Mouse (Mus musculus): Measurements from ENCODE around the gene Ppp1cb. TPM values are rescaled to one million over a fixed set of nuclear protein-coding genes. Genes with fewer than 3 reads are reported as not detected.

Ppp1cb gene
- polyA plus RNA-seq (2014; fragmentation: Nextera tagmentation; extraction: Ambion mirVana), result 236 and 242 TPM in 2 replicates

- 3% methylated on average over 38 of the region's 54 CpGs for WGBS
- no peaks in the 10 kb centered on the region for H3K36me3 ChIP-seq (ENCODE audit: control insufficient read depth, insufficient read depth, low read length)
- H3K27ac ChIP-seq (ENCODE audit: low read depth, low read length), result peak within 1 kb of the TSS; percentile 99
- H3K9me3 ChIP-seq (ENCODE audit: control insufficient read depth, low read length), result no peaks in the 10 kb centered on the region
- H3K27me3 ChIP-seq (ENCODE audit: control insufficient read depth, insufficient read depth, low read length), result no peaks in the 10 kb centered on the region
- DNase-seq (ENCODE audit: low spot score) (peak; percentile 100), ATAC-seq (ENCODE audit: insufficient read depth, low FRiP score, low TSS enrichment) (peak; percentile 98)
- peak within 1 kb of the TSS; percentile 64 for H3K4me2 ChIP-seq (ENCODE audit: low read depth)
- H3K9ac ChIP-seq (ENCODE audit: low read length), result peak within 1 kb of the TSS; percentile 98
- peaks cover 3% of the 10 kb centered on the region; the same call in 1 of the 2 replicates for H3K4me1 ChIP-seq (ENCODE audit: control insufficient read depth, insufficient read depth, low read length)
- H3K4me3 ChIP-seq (ENCODE audit: low read depth, low read length), result peak within 1 kb of the TSS; percentile 97
Observed at GRCm38 (mm10) chr5:32458408-32459143, at the start of gene Ppp1cb. TSS of gene Ppp1cb (plus strand) at chr5:32458843.

GRCm38 (mm10) chr5:32409747-32410146 is 48.9 kb upstream of the Ppp1cb start:
- no peaks in the 10 kb centered on the region for H3K27me3 ChIP-seq (ENCODE audit: control insufficient read depth, insufficient read depth, low read length)
- no peak overlapping the region for H3K4me2 ChIP-seq (ENCODE audit: low read depth)
- H3K9ac ChIP-seq (ENCODE audit: low read length), result no peak overlapping the region
- H3K9me3 ChIP-seq (ENCODE audit: control insufficient read depth, low read length), result no peaks in the 10 kb centered on the region
- no peak overlapping the region for H3K27ac ChIP-seq (ENCODE audit: low read depth, low read length)
- ATAC-seq (ENCODE audit: insufficient read depth, low FRiP score, low TSS enrichment) (no peak), DNase-seq (ENCODE audit: low spot score) (no peak)
- no peak overlapping the region for H3K4me3 ChIP-seq (ENCODE audit: low read depth, low read length)
- WGBS, result 99% methylated on average over 2 of the region's 2 CpGs
- no peaks in the 10 kb centered on the region for H3K36me3 ChIP-seq (ENCODE audit: control insufficient read depth, insufficient read depth, low read length)
- H3K4me1 ChIP-seq (ENCODE audit: control insufficient read depth, insufficient read depth, low read length), result 0 out of 2 replicates have a peak, but pooled peaks cover 4% of the 10 kb centered on the region

DNA sequence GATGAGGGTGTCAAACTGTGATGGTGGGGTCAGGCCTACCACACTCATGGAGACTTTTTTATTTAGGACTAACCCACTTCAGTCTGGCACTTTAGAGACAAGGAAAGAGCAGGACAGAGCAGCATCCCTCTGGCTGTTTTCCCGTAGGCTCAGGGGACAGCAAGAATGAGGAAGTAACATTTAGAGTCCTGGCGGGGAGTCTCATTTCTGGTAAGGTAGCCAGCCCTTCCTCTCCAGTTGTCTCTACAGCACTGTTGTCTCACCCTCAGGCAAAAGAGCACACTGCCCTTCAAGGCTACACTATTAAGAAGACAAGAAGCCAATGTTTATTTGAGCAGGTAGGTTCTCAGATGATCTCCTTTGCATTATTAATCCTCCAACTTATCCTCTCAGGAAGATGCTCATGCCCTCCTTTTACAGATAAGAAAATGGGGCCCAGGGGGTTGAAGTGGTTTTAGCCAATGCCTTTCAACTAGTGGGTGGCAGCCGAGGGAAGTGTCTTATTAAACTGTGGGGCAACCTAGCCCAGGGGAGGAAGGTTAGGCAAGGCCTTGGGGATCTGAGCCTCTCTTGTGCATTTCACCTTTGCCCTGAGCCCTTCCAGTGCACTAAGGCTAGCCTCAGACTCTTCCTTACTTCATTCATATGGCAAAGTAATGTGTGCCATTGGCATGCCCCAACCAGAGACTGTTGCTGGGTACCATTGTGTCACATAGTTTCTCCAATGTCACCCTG is 47.5 kb upstream of the Ppp1cb start:
- no peak overlapping the region for H3K27ac ChIP-seq (ENCODE audit: low read depth, low read length)
- no peak overlapping the region for H3K9ac ChIP-seq (ENCODE audit: low read length)
- no peaks in the 10 kb centered on the region for H3K36me3 ChIP-seq (ENCODE audit: control insufficient read depth, insufficient read depth, low read length)
- H3K27me3 ChIP-seq (ENCODE audit: control insufficient read depth, insufficient read depth, low read length), result no peaks in the 10 kb centered on the region
- H3K9me3 ChIP-seq (ENCODE audit: control insufficient read depth, low read length), result no peaks in the 10 kb centered on the region
- WGBS, result 82% methylated on average over 3 of the region's 3 CpGs
- no peaks in the 10 kb centered on the region for H3K4me1 ChIP-seq (ENCODE audit: control insufficient read depth, insufficient read depth, low read length)
- DNase-seq (ENCODE audit: low spot score), result no peak
- no peak overlapping the region for H3K4me3 ChIP-seq (ENCODE audit: low read depth, low read length)
- no peak overlapping the region for H3K4me2 ChIP-seq (ENCODE audit: low read depth)
- ATAC-seq (ENCODE audit: insufficient read depth, low FRiP score, low TSS enrichment), result no peak

DNA sequence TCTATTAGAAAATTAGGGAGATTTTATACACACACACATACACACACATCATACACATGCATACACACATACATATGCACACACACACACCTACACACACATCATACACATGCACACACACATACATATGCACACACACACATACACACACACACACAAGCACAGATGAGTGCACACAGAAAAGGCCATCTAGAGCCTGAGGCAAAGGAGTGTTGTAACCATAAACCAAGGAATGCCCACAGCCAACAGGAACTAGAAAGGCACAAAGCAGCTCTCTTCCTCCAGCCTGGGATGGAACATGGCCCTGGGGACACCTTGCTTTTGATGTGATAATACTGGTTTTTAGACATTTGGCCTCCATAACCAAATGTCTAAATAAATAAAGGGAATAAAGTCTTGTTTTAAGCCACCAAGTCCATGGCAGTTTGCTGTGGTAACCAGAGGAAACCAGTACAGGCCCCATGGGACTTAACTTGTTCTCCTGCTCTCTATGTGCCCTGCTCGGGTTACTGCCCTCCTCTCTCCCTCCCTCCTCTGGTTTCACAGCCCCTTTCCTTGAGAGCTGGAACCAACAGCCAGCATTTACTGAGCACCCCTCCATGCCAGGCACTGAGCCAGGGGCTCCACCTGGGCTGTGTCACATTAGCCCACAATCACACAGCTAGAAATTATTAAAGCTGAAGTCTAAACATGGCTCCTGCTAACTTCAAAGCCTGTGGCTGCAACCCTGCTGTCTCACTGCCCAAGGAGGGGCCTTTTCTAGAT is 46.3 kb upstream of the Ppp1cb start:
- WGBS, result 22% methylated on average over 1 of the region's 1 CpGs
- H3K27ac ChIP-seq (ENCODE audit: low read depth, low read length), result no peak overlapping the region
- DNase-seq (ENCODE audit: low spot score), result peak; percentile 32

GRCm38 (mm10) chr5:32413083-32413482 is 45.6 kb upstream of the Ppp1cb start:
- DNase-seq (ENCODE audit: low spot score) (no peak), ATAC-seq (ENCODE audit: insufficient read depth, low FRiP score, low TSS enrichment) (no peak)
- Histone ChIP-seq H3K4me1 (ENCODE audit: control insufficient read depth, insufficient read depth, low read length) (no peaks in the 10 kb centered on the region), H3K36me3 (ENCODE audit: control insufficient read depth, insufficient read depth, low read length) (no peaks in the 10 kb centered on the region), H3K9me3 (ENCODE audit: control insufficient read depth, low read length) (no peaks in the 10 kb centered on the region), H3K4me3 (ENCODE audit: low read depth, low read length) (no peak overlapping the region), H3K27ac (ENCODE audit: low read depth, low read length) (no peak overlapping the region), H3K9ac (ENCODE audit: low read length) (no peak overlapping the region), H3K4me2 (ENCODE audit: low read depth) (no peak overlapping the region), H3K27me3 (ENCODE audit: control insufficient read depth, insufficient read depth, low read length) (no peaks in the 10 kb centered on the region)
- 48% methylated on average over 2 of the region's 2 CpGs for whole genome bisulfite sequencing

More for the DNA sequence above, 46.3 kb upstream of the Ppp1cb start:
- no peaks in the 10 kb centered on the region for H3K27me3 ChIP-seq (ENCODE audit: control insufficient read depth, insufficient read depth, low read length)
- H3K36me3 ChIP-seq (ENCODE audit: control insufficient read depth, insufficient read depth, low read length), result no peaks in the 10 kb centered on the region
- H3K4me2 ChIP-seq (ENCODE audit: low read depth), result no peak overlapping the region
- no peak overlapping the region for H3K4me3 ChIP-seq (ENCODE audit: low read depth, low read length)
- no peak for ATAC-seq (ENCODE audit: insufficient read depth, low FRiP score, low TSS enrichment)
- H3K9ac ChIP-seq (ENCODE audit: low read length), result no peak overlapping the region
- H3K9me3 ChIP-seq (ENCODE audit: control insufficient read depth, low read length), result no peaks in the 10 kb centered on the region
- no peaks in the 10 kb centered on the region for H3K4me1 ChIP-seq (ENCODE audit: control insufficient read depth, insufficient read depth, low read length)

- Histone ChIP-seq H3K4me2 (ENCODE audit: low read depth) (no peak overlapping the region), H3K4me3 (ENCODE audit: low read depth, low read length) (no peak overlapping the region), H3K4me1 (ENCODE audit: control insufficient read depth, insufficient read depth, low read length) (no peaks in the 10 kb centered on the region), H3K36me3 (ENCODE audit: control insufficient read depth, insufficient read depth, low read length) (no peaks in the 10 kb centered on the region), H3K27ac (ENCODE audit: low read depth, low read length) (no peak overlapping the region), H3K27me3 (ENCODE audit: control insufficient read depth, insufficient read depth, low read length) (no peaks in the 10 kb centered on the region), H3K9me3 (ENCODE audit: control insufficient read depth, low read length) (no peaks in the 10 kb centered on the region), H3K9ac (ENCODE audit: low read length) (no peak overlapping the region)
- 58% methylated on average over 2 of the region's 2 CpGs for WGBS
- no peak for ATAC-seq (ENCODE audit: insufficient read depth, low FRiP score, low TSS enrichment)
- DNase-seq (ENCODE audit: low spot score), result no peak
Observed at GRCm38 (mm10) chr5:32413569-32413968, 45.1 kb upstream of the Ppp1cb start.

GRCm38 (mm10) chr5:32414461-32414985 is 44.1 kb upstream of the Ppp1cb start:
- Histone ChIP-seq H3K36me3 (ENCODE audit: control insufficient read depth, insufficient read depth, low read length) (no peaks in the 10 kb centered on the region), H3K27me3 (ENCODE audit: control insufficient read depth, insufficient read depth, low read length) (no peaks in the 10 kb centered on the region), H3K4me3 (ENCODE audit: low read depth, low read length) (no peak overlapping the region), H3K4me1 (ENCODE audit: control insufficient read depth, insufficient read depth, low read length) (no peaks in the 10 kb centered on the region), H3K27ac (ENCODE audit: low read depth, low read length) (no peak overlapping the region), H3K9ac (ENCODE audit: low read length) (no peak overlapping the region), H3K4me2 (ENCODE audit: low read depth) (no peak overlapping the region), H3K9me3 (ENCODE audit: control insufficient read depth, low read length) (no peaks in the 10 kb centered on the region)
- WGBS, result 70% methylated on average over 5 of the region's 5 CpGs
- ATAC-seq (ENCODE audit: insufficient read depth, low FRiP score, low TSS enrichment), result no peak
- DNase-seq (ENCODE audit: low spot score), result no peak

DNA sequence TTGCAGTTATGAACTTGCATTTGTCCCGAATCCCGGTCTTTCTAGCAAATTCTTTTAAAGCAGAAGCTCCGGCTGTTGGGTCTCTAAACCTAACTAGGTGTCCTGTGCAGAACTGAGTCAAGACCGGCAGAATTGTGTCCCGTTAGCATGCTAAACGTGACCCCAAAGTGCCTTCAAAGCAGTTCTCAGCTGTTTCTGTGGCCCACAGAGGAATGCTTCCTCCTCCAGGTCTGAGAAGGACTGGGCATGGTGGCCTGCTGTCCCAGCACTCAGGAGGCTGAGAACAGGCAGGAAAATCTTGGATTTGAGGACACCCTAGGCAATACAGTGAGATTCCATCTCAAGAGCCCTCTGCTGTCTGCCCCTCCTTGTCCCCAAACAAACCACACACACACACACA is 43.1 kb upstream of the Ppp1cb start:
- Histone ChIP-seq H3K9me3 (ENCODE audit: control insufficient read depth, low read length) (no peaks in the 10 kb centered on the region), H3K4me2 (ENCODE audit: low read depth) (no peak overlapping the region), H3K27me3 (ENCODE audit: control insufficient read depth, insufficient read depth, low read length) (no peaks in the 10 kb centered on the region), H3K4me3 (ENCODE audit: low read depth, low read length) (no peak overlapping the region), H3K27ac (ENCODE audit: low read depth, low read length) (no peak overlapping the region), H3K9ac (ENCODE audit: low read length) (no peak overlapping the region), H3K4me1 (ENCODE audit: control insufficient read depth, insufficient read depth, low read length) (no peaks in the 10 kb centered on the region), H3K36me3 (ENCODE audit: control insufficient read depth, insufficient read depth, low read length) (no peaks in the 10 kb centered on the region)
- 88% methylated on average over 6 of the region's 6 CpGs for WGBS
- ATAC-seq (ENCODE audit: insufficient read depth, low FRiP score, low TSS enrichment) (no peak), DNase-seq (ENCODE audit: low spot score) (no peak)

Measured in neural tube, embryonic 11.5 days (tissue).